Mouse (Mus musculus): ENCODE measurements around the gene Tomm6. TPM values are rescaled to one million over a fixed set of nuclear protein-coding genes. Genes with fewer than 3 reads are reported as not detected.

The Tomm6 gene
- polyA plus RNA-seq, 1 experiment from 2014 or later, result 277 TPM

- 34% methylated on average over 13 of the region's 13 CpGs for WGBS
- no peaks in the 10 kb centered on the region for H3K27me3 ChIP-seq
- H3K4me1 ChIP-seq (replicated peaks), result peaks cover 38% of the 10 kb centered on the region
- ATAC-seq (ENCODE audit: low FRiP score, low read depth), result no peak; the same call in 1 of the 2 replicates
- peak overlapping the region; percentile 82 for H3K27ac ChIP-seq (replicated peaks)
- peak overlapping the region; percentile 62 for H3K4me3 ChIP-seq
- H3K4me2 ChIP-seq, result peak overlapping the region; percentile 82
- no peaks in the 10 kb centered on the region for H3K9me3 ChIP-seq
- H3K9ac ChIP-seq, result peak overlapping the region; percentile 85
- no peaks in the 10 kb centered on the region; the same call in 1 of the 2 replicates for H3K36me3 ChIP-seq
Observed at GRCm38 (mm10) chr17:47693671-47694441, 5.7 kb upstream of the Tomm6 start.

GRCm38 (mm10) chr17:47691650-47692049 lies 3.5 kb upstream of the Tomm6 start:
- no peak for ATAC-seq (ENCODE audit: low FRiP score, low read depth)
- Histone ChIP-seq H3K9me3 (no peaks in the 10 kb centered on the region), H3K27me3 (no peaks in the 10 kb centered on the region), H3K4me1 (replicated peaks) (peaks cover 47% of the 10 kb centered on the region), H3K36me3 (no peaks in the 10 kb centered on the region), H3K9ac (no peak overlapping the region), H3K27ac (replicated peaks) (no peak overlapping the region), H3K4me3 (no peak overlapping the region), H3K4me2 (no peak overlapping the region)
- 84% methylated on average over 3 of the region's 3 CpGs for WGBS

- H3K4me3 ChIP-seq, result peak overlapping the region; percentile 89
- no peaks in the 10 kb centered on the region for H3K27me3 ChIP-seq
- H3K4me2 ChIP-seq, result peak overlapping the region; percentile 84
- no peaks in the 10 kb centered on the region for H3K9me3 ChIP-seq
- H3K27ac ChIP-seq (replicated peaks), result no peak overlapping the region
- ATAC-seq (ENCODE audit: low FRiP score, low read depth), result no peak
- 73% methylated on average over 6 of the region's 8 CpGs for WGBS
- H3K9ac ChIP-seq, result no peak overlapping the region; the same call in 1 of the 2 replicates
- peaks cover 39% of the 10 kb centered on the region for H3K4me1 ChIP-seq (replicated peaks)
- peaks cover 3% of the 10 kb centered on the region; the same call in 1 of the 2 replicates for H3K36me3 ChIP-seq
Observed at GRCm38 (mm10) chr17:47689894-47690293, 1.7 kb upstream of the Tomm6 start.

DNA sequence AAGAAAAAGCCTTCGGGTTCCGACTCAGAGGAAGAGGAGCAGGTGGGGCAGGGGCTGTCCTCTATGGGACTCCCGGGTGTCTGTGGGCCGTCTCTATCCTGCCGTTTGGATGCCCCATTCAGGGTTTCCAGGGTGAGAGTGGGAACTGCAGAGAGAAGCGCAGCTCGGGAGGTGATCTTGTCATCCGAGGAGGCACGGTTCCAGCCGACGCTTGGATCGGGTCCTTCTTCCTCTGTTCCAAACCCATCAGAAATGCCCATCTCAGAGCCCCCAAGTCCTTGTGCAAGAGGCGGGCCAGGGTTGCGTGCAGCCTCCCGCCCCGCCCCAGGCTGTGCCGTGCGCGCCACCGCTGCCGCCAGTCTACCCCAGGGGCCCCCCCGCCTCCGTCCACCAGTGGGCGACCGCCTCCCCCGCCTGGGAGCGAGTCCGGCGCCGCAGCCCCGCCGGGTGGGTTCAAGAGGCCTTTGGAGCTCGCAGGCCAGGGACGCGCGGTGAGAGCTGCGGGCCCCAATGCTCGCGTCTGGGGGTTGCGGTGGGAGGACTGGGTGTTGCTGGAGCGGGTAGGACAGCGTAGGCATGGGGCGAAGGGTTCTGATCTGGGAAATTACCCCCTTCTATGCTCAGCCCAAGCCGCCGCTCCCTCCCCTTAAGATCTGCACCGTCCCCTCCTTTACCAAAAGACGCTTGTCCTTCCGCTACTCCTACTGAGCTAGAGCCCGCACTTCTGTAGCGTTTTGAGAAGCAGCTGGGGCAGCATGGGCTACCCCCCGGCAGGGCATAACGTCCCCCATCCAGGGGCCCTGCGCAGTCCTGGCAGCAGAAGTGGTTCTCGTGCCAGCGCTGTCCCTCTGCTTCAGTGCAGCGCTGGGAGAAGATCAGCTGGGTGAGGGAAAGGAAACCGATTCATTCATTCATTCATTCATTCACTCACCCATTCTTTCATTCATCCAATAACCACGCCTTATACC lies 706 bp upstream of the Tomm6 start, which contains the start of gene Frs3:
Gene Frs3, plus strand, starts transcription at position 423 of the 968 bp plus-strand sequence.
- 1% methylated on average over 57 of the region's 58 CpGs for WGBS
- Histone ChIP-seq H3K9ac (peak within 1 kb of the TSS; percentile 75), H3K4me1 (replicated peaks) (peaks cover 32% of the 10 kb centered on the region), H3K9me3 (no peaks in the 10 kb centered on the region), H3K36me3 (peaks cover 10% of the 10 kb centered on the region), H3K4me2 (peak within 1 kb of the TSS; percentile 84), H3K27me3 (no peaks in the 10 kb centered on the region), H3K27ac (replicated peaks) (peak within 1 kb of the TSS; percentile 85), H3K4me3 (peak within 1 kb of the TSS; percentile 89)
- ATAC-seq (ENCODE audit: low FRiP score, low read depth), result peak; percentile 65

- peak overlapping the region; percentile 75 for H3K9ac ChIP-seq
- peak; percentile 93 for ATAC-seq (ENCODE audit: low FRiP score, low read depth)
- peak overlapping the region; percentile 89 for H3K4me3 ChIP-seq
- peaks cover 17% of the 10 kb centered on the region for H3K36me3 ChIP-seq
- H3K27me3 ChIP-seq, result no peaks in the 10 kb centered on the region
- no peaks in the 10 kb centered on the region for H3K9me3 ChIP-seq
- H3K4me2 ChIP-seq, result peak overlapping the region; percentile 84
- H3K4me1 ChIP-seq (replicated peaks), result peaks cover 26% of the 10 kb centered on the region
- peak overlapping the region; percentile 85 for H3K27ac ChIP-seq (replicated peaks)
- under 1% methylated on average over 70 of the region's 70 CpGs for WGBS
Observed at GRCm38 (mm10) chr17:47687409-47688343, 510 bp downstream of the Tomm6 start.

DNA sequence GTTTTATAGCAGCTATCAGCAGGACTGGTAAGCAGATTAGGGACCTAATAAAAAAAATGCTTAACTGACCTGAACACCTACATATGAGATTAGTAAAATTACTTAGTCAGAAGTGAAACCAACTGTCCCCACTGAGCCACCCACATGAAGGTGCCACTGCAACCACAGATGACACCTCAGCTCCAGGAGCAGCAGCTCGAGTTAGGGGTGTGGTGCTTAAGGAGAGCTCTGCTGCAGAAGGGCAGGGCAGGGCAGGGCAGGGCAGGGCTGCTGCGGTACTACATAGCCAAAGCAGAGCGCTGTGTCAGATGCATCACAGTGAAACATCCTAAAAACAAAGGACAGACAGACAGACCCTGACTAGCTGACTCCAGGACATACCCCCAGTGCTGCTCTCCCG lies 5.3 kb downstream of the Tomm6 start:
- Histone ChIP-seq H3K9me3 (no peaks in the 10 kb centered on the region), H3K4me3 (no peak overlapping the region), H3K4me2 (no peak overlapping the region), H3K27ac (replicated peaks) (no peak overlapping the region), H3K27me3 (no peaks in the 10 kb centered on the region), H3K9ac (no peak overlapping the region), H3K36me3 (peaks cover 57% of the 10 kb centered on the region), H3K4me1 (replicated peaks) (peaks cover 10% of the 10 kb centered on the region)
- ATAC-seq (ENCODE audit: low FRiP score, low read depth), result no peak
- 86% methylated on average over 4 of the region's 4 CpGs for WGBS

- no peak overlapping the region for H3K27ac ChIP-seq (replicated peaks)
- peaks cover 51% of the 10 kb centered on the region for H3K36me3 ChIP-seq
- no peak overlapping the region for H3K9ac ChIP-seq
- no peak overlapping the region for H3K4me3 ChIP-seq
- WGBS, result 90% methylated on average over 5 of the region's 5 CpGs
- H3K27me3 ChIP-seq, result no peaks in the 10 kb centered on the region
- ATAC-seq (ENCODE audit: low FRiP score, low read depth), result no peak
- H3K9me3 ChIP-seq, result no peaks in the 10 kb centered on the region
- 0 out of 2 replicates have a peak, but pooled peaks cover 5% of the 10 kb centered on the region for H3K4me1 ChIP-seq (replicated peaks)
- no peak overlapping the region for H3K4me2 ChIP-seq
Observed at GRCm38 (mm10) chr17:47678702-47679101, 9.5 kb downstream of the Tomm6 start.

- Histone ChIP-seq H3K27ac (replicated peaks) (no peak overlapping the region), H3K27me3 (no peaks in the 10 kb centered on the region), H3K9me3 (no peaks in the 10 kb centered on the region), H3K4me3 (no peak overlapping the region), H3K9ac (no peak overlapping the region), H3K4me1 (replicated peaks) (0 out of 2 replicates have a peak, but pooled peaks cover 5% of the 10 kb centered on the region), H3K36me3 (peaks cover 46% of the 10 kb centered on the region), H3K4me2 (no peak overlapping the region)
- no peak for ATAC-seq (ENCODE audit: low FRiP score, low read depth)
- 95% methylated on average over 5 of the region's 5 CpGs for WGBS
Observed at GRCm38 (mm10) chr17:47678238-47678637, 9.9 kb downstream of the Tomm6 start.

DNA sequence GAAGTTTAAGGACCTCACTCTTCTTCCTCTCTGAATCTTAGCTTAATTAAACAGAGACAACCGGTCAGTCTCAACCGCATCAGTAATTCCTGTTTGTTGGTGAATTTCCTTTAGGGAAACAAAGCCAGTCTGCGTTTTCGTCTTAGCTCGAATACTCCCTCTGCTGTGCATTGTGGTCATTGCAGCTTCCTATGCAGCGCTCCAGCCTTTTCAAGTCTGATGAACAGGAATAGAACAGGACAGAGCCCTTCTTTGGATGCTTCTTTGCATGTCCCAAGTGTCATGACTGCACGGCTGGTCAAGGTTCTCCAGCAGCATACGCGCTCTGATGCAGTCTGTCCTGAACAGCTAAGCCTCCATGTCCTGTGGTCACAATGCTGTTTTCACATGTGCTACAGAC lies 11.6 kb downstream of the Tomm6 start:
- WGBS, result 16% methylated on average over 9 of the region's 9 CpGs
- no peak for ATAC-seq (ENCODE audit: low FRiP score, low read depth)
- Histone ChIP-seq H3K9ac (no peak overlapping the region), H3K4me3 (no peak overlapping the region), H3K27me3 (no peaks in the 10 kb centered on the region), H3K4me2 (no peak overlapping the region), H3K36me3 (peaks cover 36% of the 10 kb centered on the region), H3K9me3 (no peaks in the 10 kb centered on the region), H3K4me1 (replicated peaks) (peaks cover 18% of the 10 kb centered on the region), H3K27ac (replicated peaks) (no peak overlapping the region)

DNA sequence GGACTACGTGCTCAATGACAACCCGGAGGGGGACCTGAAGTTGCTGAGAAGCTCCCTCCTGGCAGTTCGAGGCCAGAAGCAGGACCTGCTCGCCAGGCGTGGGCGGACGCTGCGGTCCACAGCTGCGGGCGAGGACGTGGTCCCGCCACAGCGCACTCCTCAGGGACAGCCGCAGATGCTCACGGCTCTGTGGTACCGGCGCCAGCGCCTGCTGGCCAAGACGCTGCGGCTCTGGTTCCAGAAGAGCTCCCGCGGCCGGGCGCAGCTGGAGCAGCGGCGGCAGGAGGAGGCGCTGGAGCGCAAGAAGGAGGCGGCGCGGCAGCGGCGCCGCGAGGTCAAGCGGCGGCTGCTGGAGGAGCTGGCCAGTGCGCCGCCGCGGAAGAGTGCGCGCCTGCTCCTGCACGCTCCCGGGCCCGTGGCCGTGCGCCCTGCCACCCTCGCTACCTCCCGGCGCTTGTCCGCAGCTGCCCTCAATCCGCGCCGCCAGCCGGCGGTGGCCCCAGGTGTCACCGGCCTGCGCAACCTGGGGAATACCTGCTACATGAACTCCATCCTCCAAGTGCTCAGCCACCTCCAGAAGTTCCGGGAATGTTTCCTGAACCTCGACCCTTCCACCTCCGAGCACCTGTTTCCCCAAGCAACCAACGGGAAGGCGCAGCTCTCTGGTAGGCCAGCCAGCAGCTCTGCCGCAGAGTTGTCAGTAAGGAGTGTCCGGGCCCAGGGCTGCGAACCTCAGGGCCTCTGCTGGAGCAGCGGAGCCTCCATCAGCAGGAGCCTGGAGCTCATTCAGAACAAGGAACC lies 15.7 kb downstream of the Tomm6 start:
- Histone ChIP-seq H3K27ac (replicated peaks) (0 out of 2 replicates have a peak overlapping the region, but pooled peaks have one; percentile 29), H3K4me2 (peak overlapping the region; percentile 59), H3K4me1 (replicated peaks) (peaks cover 24% of the 10 kb centered on the region), H3K9me3 (no peaks in the 10 kb centered on the region), H3K36me3 (peaks cover 6% of the 10 kb centered on the region), H3K4me3 (peak overlapping the region; percentile 33), H3K27me3 (no peaks in the 10 kb centered on the region), H3K9ac (0 out of 2 replicates have a peak overlapping the region, but pooled peaks have one; percentile 1)
- peak; percentile 65 for ATAC-seq (ENCODE audit: low FRiP score, low read depth)
- 4% methylated on average over 51 of the region's 68 CpGs for WGBS
